Mouse (Mus musculus) liver, embryonic 14.5 days (tissue): ENCODE data around the gene Olfr1416. TPM values are rescaled to one million over a fixed set of nuclear protein-coding genes. Genes with fewer than 3 reads are reported as not detected.
A peak's percentile ranks its signal among the peaks of the same experiment; 100 is the strongest.

Experiments used
- ATAC-seq: fragments of 200-750 bp; cut with Nextera tagmentation; 2 replicates; pipeline ENCODE4 v1.8.0; 2017; ENCODE audit warnings: moderate number of reproducible peaks, mild to moderate bottlenecking, moderate library complexity; ENCODE audit not compliant: insufficient read depth
- DNase-seq, 3 experiments: peaks; one replicate each; pipeline ENCODE4 v3.0.0-alpha.2; 2012 to 2013; ENCODE audit warnings: low read depth in 3 of 3, low spot score in 3 of 3
- H3K27ac ChIP-seq: fragments of 300-500 bp; sonication (generic); 2 replicates; pipeline ENCODE4 v1.5.1; 2014; ENCODE audit warnings: moderate library complexity, mild to moderate bottlenecking, control low read depth, inconsistent platforms
- H3K27me3 ChIP-seq: fragments of 300-500 bp; sonication (generic); 2 replicates; pipeline ENCODE4 v1.6.1; 2014; ENCODE audit warnings: mild to moderate bottlenecking, low read length, moderate library complexity; ENCODE audit not compliant: control insufficient read depth, insufficient read depth
- H3K36me3 ChIP-seq: fragments of 300-500 bp; sonication (generic); replicated peaks from 2 replicates; pipeline ENCODE4 v1.6.1; 2014; ENCODE audit warnings: low read depth; ENCODE audit not compliant: control insufficient read depth, insufficient read depth
- H3K4me1 ChIP-seq, 2 experiments: fragments of 200-500 bp in 1 of 2; fragments of 300-500 bp in 1 of 2; sonication (generic) in 1 of 2; replicated peaks; 2 replicates each; pipeline ENCODE4 v1.6.1; 2012 to 2014; ENCODE audit warnings: antibody characterized with exemption in 1 of 2, inconsistent platforms in 1 of 2, low read length in 1 of 2; ENCODE audit not compliant: control insufficient read depth in 2 of 2, insufficient read depth in 2 of 2
- H3K4me2 ChIP-seq: fragments of 300-500 bp; sonication (generic); 2 replicates; pipeline ENCODE4 v1.6.1; 2014; ENCODE audit warnings: low read depth, mild to moderate bottlenecking, control low read depth, moderate library complexity
- H3K4me3 ChIP-seq, 2 experiments: fragments of 200-500 bp in 1 of 2; fragments of 300-500 bp in 1 of 2; sonication (generic) in 1 of 2; 2 replicates each; pipeline ENCODE4 v1.5.1; 2012 to 2014; ENCODE audit warnings: low read depth in 2 of 2, low read length in 2 of 2, mild to moderate bottlenecking in 2 of 2, control low read depth in 1 of 2, inconsistent platforms in 1 of 2, moderate library complexity in 1 of 2; ENCODE audit not compliant: insufficient read depth in 1 of 2
- H3K9ac ChIP-seq: fragments of 300-500 bp; sonication (generic); replicated peaks from 2 replicates; pipeline ENCODE4 v1.6.1; 2014; ENCODE audit warnings: mild to moderate bottlenecking, control low read depth, moderate library complexity
- H3K9me3 ChIP-seq: fragments of 300-500 bp; sonication (generic); 2 replicates; pipeline ENCODE4 v1.6.1; 2016; ENCODE audit warnings: low read length, mixed read lengths; ENCODE audit not compliant: control insufficient read depth
- CTCF ChIP-seq: IDR thresholded peaks from 2 replicates; pipeline ENCODE4 v1.5.1; 2016; ENCODE audit warnings: antibody characterized with exemption, low read depth, control low read depth
- EP300 ChIP-seq: IDR thresholded peaks from 2 replicates; pipeline ENCODE4 v1.6.1; 2016; ENCODE audit warnings: antibody characterized with exemption, low read depth
- WGBS: fragments of 180-500 bp; shearing (Covaris S2); extraction: QIAGEN DNeasy Blood & Tissue Kit; methylation state at CpG from one replicate; pipeline ENCODE4 v1.1.7; 2014; ENCODE audit not compliant: insufficient replicate concordance; 5-methylcytosine and 5-hydroxymethylcytosine counted together
- polyA plus RNA-seq, 2 experiments: library from polyadenylated mRNA; depleted of rRNA in 1 of 2; stranded (reverse) in 1 of 2; unstranded in 1 of 2; fragments of >200 nt; fragmentation: Nextera tagmentation in 1 of 2; extraction: Ambion mirVana in 1 of 2; gene quantifications; 2 replicates each; pipeline versions ENCODE4 v1.2.1 to v1.2.3; 2012 to 2014

The Olfr1416 gene
- polyA plus RNA-seq (2012; rRNA removed) = not detected in 2 replicates
- polyA plus RNA-seq (2014; fragmentation: Nextera tagmentation; extraction: Ambion mirVana) = not detected in 2 replicates

- Histone ChIP-seq H3K4me1 (no peaks in the 10 kb centered on the region), H3K9me3 (no peaks in the 10 kb centered on the region), H3K27ac (no peak within 1 kb of the TSS), H3K27me3 (no peaks in the 10 kb centered on the region), H3K36me3 (no peaks in the 10 kb centered on the region), H3K4me2 (no peak within 1 kb of the TSS), H3K9ac (no peak within 1 kb of the TSS), H3K4me3 (no peak within 1 kb of the TSS)
- DNase-seq (no peak), ATAC-seq (no peak)
- TF ChIP-seq EP300 = no peak
- TF ChIP-seq CTCF = no peak
These were observed at the start of gene Olfr1416 for GRCm38 (mm10) chr1:92485013-92485412. Gene Olfr1416, minus strand, starts transcription at chr1:92485113.

DNA sequence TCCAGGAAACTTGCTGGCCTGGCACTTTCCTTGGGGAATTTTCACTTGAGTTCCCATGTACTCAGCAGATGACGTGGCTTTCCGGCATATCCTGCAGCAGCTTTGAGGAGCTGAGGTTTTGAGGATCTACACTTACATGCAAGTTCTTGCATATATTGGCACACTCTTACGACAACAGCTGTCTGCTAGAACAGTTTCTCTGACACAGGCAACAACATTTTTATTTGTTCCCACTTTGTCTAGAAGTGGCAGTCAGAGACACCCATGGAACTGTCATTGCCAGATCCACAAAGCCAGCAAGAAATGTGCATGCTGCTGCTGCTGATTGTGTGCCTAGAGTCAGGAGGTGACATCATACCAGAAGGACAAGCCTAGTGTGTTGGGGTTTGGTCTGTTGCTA lies 38.9 kb upstream of the Olfr1416 start:
- TF ChIP-seq EP300 = no peak
- TF ChIP-seq CTCF = no peak
- ATAC-seq (no peak), DNase-seq (no peak)
- H3K36me3 ChIP-seq = no peaks in the 10 kb centered on the region
- H3K27me3 ChIP-seq = no peaks in the 10 kb centered on the region
- no peaks in the 10 kb centered on the region for H3K4me1 ChIP-seq
- 61% methylated on average over 3 of the region's 3 CpGs for WGBS
- H3K4me3 ChIP-seq = no peak overlapping the region
- H3K9me3 ChIP-seq = no peaks in the 10 kb centered on the region
- no peak overlapping the region for H3K27ac ChIP-seq
- no peak overlapping the region for H3K9ac ChIP-seq
- H3K4me2 ChIP-seq = no peak overlapping the region

GRCm38 (mm10) chr1:92521376-92521775 lies 36.5 kb upstream of the Olfr1416 start:
- H3K4me3 ChIP-seq = no peak overlapping the region
- H3K4me2 ChIP-seq = no peak overlapping the region
- WGBS = 14% methylated on average over 10 of the region's 10 CpGs

DNA sequence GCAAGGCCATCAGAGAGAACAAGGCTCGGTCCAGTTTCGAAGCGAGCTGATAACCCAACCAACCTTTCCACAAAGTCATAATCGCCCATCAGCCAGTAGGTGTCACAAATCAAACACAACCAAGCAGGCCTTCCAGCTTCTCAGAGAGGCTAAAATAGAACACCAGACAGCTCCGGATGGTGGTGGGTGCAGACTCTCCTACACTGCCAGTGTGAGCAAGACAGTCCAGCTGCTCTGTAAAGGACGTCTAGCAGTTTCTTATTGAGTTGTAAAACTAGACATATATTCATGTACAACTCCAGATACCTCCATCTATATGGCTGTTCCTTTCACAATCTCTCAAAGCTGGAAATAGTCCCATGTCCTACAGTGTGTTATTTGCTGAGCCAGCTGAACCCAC lies 34.1 kb upstream of the Olfr1416 start:
- no peak overlapping the region for H3K9ac ChIP-seq
- H3K27ac ChIP-seq = no peak overlapping the region
- TF ChIP-seq CTCF (no peak), EP300 (no peak)
- DNase-seq (no peak), ATAC-seq (no peak)
- no peaks in the 10 kb centered on the region for H3K4me1 ChIP-seq
- H3K4me3 ChIP-seq = no peak overlapping the region
- no peak overlapping the region for H3K4me2 ChIP-seq
- no peaks in the 10 kb centered on the region for H3K9me3 ChIP-seq
- H3K36me3 ChIP-seq = no peaks in the 10 kb centered on the region
- WGBS = 69% methylated on average over 6 of the region's 6 CpGs
- H3K27me3 ChIP-seq = no peaks in the 10 kb centered on the region

More at GRCm38 (mm10) chr1:92521376-92521775, 36.5 kb upstream of the Olfr1416 start:
- Histone ChIP-seq H3K4me1 (no peaks in the 10 kb centered on the region), H3K27ac (no peak overlapping the region), H3K9ac (no peak overlapping the region), H3K36me3 (no peaks in the 10 kb centered on the region), H3K9me3 (no peaks in the 10 kb centered on the region), H3K27me3 (no peaks in the 10 kb centered on the region)
- no peak for ATAC-seq
- no peak for DNase-seq
- no peak for TF ChIP-seq EP300
- TF ChIP-seq CTCF = peak; percentile 50

GRCm38 (mm10) chr1:92518561-92518960 lies 33.6 kb upstream of the Olfr1416 start, which contains the start of gene Olfr1414:
Gene Olfr1414, minus strand, starts transcription at chr1:92518661.
- Histone ChIP-seq H3K9ac (no peak within 1 kb of the TSS), H3K9me3 (no peaks in the 10 kb centered on the region), H3K36me3 (no peaks in the 10 kb centered on the region), H3K27me3 (no peaks in the 10 kb centered on the region), H3K4me3 (no peak within 1 kb of the TSS), H3K27ac (no peak within 1 kb of the TSS), H3K4me1 (no peaks in the 10 kb centered on the region), H3K4me2 (no peak within 1 kb of the TSS)
- ATAC-seq (no peak), DNase-seq (no peak)
- WGBS = 58% methylated on average over 3 of the region's 3 CpGs
- TF ChIP-seq EP300 (no peak), CTCF (no peak)
